Mouse (Mus musculus): ENCODE data around the gene Scyl1.

DNA sequence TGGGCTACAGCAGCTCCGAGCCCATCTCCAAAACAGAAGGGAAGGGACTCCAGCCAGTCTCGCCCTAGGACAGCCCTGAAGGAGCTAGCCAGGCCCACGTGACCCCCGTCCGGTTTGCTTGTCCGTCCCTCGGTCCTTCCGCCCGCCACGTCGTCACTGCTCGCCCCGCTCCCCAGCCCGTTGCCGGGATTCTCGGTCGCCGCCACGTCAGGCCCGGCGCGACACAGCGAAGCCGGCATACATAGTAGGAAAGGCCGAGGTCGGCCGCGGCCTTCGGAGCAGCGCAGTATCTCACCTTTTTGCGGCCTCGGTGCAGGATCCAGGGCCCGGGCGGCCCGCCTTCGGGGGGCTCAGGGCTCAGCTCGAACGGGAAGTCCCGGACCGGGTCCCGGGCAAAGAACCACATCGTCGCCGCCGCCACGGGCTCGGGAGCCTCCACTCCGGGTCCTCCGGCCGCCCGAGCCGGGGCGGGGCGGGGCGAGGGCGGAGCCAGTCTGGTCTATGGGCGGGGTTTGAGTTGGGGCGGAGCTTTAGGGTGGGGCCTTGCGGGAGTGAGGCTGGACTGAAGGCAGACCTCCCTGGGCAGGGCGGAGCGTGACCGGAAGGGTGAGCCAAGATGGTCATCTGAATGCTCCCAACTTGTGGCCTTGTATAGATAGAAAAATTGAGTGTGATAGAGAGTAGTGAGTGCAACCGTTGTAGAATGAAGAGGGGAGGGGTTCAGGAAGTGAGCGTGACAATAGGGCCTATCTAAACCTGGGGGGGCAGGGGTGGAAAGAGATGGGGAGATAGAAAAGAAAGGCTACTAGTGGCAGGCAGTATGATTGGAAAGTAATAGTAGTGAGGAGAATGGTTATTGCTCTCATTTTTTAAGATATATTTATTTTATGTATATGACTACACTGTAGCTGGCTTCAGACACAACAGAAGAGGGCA lies at the start of gene Scyl1:
- TF ChIP-seq KAT2A (conservative IDR thresholded peaks at IDR 0.05; ENCODE audit: low read depth, low read length) = no peak; the same call in 1 of the 2 replicates
- peak; percentile 77 for TF ChIP-seq NELFE (IDR thresholded peaks at IDR 0.05; ENCODE audit: low read depth, low read length)
- TF ChIP-seq POLR2AphosphoS5 (IDR thresholded peaks at IDR 0.05; ENCODE audit: borderline replicate concordance, low read depth, low read length) = no peak
- 0 out of 4 replicates have a peak, but pooled peaks of 1 of the 2 experiments have one; percentile 4 for TF ChIP-seq EP300 (IDR thresholded peaks at IDR 0.05; ENCODE audit: low read depth in 1 of 2, low read length in 2 of 2)
- no peak for TF ChIP-seq CTCF (IDR thresholded peaks at IDR 0.05 in 2 of 3, conservative IDR thresholded peaks at IDR 0.05 in 1 of 3; ENCODE audit: control insufficient read depth in 1 of 3, insufficient read depth in 1 of 3, low read depth in 2 of 3, low read length in 3 of 3, poor library complexity in 1 of 3, severe bottlenecking in 1 of 3)
- no peak; the same call in 1 of the 2 replicates for TF ChIP-seq BHLHE40 (IDR thresholded peaks at IDR 0.05; ENCODE audit: borderline replicate concordance, low read depth, low read length)
